Mouse (Mus musculus): Measurements from ENCODE around the gene Bmp8b.
"Not testable (repeated sequence)": the region's sequence is repeated elsewhere in the genome, so short reads cannot be mapped to it uniquely, and the experiment has no call there.

Gene Bmp8b

GRCm38 (mm10) chr4:123104651-123105450, at the start of gene Bmp8b:
Gene Bmp8b, plus strand, starts transcription at chr4:123105165.
- DNase-seq, result peak; percentile 50 to 54

DNA sequence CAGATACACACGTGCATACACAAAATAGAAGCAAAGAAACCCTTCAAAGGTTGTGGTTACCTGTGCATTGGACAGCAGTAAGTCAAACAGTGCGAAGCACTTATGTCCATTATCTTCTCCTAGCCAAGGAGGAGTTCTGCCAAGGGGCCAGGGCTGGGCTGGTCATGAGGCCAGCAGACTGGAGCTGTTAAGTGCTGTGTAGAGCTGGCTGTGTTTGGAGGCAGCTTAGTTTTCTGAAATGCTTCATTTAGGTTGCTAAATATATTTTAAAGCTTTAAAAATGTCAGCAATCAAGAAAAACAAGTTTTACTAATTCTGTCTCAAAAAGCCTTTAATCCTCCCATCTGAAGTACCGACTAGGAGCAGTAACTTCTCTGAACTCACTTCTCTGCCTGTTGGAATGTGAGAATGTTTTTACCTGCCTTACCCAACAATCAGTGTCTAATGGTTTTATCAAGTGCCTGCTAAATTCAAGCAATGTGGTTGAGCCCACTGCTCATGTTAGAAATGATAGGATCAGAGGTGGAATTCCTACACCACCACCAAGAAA, 48.3 kb upstream of the Bmp8b start:
- DNase-seq, result no peak

GRCm38 (mm10) chr4:123057957-123058356, 47.0 kb upstream of the Bmp8b start:
- no peak for DNase-seq

DNA sequence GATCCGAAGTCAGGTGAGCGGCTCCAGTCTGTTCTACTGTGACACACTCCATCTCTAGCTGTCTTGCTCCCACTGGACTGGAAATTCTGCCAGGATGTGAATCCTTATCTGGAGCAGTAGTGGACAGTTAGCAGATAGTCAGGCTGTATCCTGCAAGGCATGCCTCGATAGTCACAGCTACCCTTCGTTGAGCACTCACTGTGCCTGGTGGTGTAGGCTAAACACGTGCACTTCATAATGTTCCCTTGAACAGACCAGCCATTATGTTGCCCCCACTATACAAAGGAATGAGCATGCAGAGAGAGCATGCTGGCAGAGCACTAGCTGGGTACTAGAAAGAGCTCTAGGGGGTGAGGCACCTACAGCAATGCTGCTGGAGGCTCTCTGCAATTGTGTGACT, 43.2 kb upstream of the Bmp8b start:
- DNase-seq, result no peak

DNA sequence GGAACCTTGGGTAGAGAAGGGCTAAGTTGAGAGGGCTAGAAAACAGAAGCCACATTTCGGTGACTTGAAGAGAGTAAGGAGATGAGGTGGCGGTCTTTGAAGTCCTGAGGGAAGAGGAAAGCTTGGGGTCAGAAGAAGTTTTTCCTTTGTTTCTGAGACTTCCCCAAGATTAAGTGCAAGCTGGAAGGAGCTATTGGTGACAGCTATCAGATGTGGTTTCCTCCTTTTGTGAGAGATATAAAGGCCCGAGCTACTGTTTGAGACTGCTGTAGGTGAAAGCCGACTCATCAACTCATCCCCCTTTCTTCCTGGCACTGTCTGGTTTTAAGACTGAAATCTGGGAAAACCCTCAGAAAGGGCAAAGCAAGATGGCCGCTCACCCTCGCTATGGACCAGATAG, 36.3 kb upstream of the Bmp8b start:
- DNase-seq, result no peak

- peak; percentile 69 to 71 for DNase-seq
Observed at GRCm38 (mm10) chr4:123071266-123071966, 33.5 kb upstream of the Bmp8b start.

DNA sequence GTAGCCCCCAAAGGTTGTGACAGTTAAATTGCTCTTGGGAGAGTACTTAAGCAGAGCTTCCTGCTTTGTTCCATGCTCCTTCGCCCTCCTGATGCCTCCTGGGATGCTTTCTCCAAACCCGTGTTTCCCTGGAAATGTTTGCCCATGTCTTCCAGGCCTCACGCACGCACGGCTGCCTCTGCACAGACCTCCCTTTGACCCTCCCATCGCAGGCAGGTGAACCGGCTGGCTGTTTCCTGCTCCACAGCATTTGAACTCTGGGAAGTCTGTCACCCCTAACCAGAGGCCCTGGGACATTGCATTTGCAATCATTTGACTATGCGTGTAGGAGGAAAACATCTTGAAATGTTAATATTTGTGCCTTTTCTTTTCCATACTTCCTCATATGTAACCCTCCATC, 28.0 kb upstream of the Bmp8b start:
- no peak for DNase-seq

- no peak for DNase-seq
Observed at GRCm38 (mm10) chr4:123078231-123078630, 26.7 kb upstream of the Bmp8b start.

DNA sequence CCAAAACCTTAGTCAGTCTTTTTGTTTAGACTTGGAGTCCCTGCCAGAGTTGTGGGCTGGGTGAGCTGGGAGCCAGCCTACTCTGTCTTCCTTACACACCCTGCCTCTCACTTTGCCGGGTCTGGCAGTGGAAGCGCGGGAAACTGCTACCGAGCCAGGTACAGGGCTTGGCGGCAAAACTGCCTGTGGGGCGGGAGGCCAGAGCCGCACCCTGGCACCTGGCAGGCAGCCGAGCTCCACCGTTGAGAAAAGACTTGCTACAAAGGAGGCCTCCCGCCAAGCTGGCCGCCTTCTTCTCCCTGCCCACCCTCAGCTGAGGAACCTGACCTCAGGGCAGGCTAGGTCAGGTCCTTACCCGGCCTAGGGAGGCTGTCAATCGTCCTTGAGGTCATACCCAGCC, 24.2 kb upstream of the Bmp8b start:
- DNase-seq, result peak; percentile 55 to 57

GRCm38 (mm10) chr4:123082283-123083163, 22.4 kb upstream of the Bmp8b start:
- peak; percentile 79 to 80 for DNase-seq

DNA sequence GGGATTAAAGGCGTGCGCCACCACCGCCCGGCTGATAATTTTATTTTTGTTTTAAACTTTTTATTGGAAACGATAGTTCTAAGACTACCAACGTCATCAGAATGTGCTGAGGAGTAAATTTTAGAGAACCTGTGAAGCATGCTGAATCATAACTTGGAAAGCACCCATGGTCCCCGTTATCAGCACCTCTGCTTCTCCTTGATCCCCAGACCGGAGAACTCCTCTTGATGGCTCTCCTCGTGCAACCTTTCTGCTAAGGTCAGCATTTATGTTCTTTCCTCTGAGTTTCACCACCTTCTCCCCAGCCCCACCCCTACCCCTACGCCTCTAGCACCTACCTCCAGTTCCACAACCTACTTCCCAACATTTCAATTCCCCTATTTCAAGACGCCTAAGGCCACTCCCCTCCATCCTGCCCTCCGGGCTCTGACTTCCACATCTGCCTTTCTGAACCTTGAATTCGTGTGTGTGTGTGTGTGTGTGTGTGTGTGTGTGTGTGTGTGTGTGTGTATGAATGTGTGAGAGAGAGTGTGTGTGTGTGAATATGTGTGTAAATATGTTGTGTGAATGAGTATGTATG, 21.6 kb upstream of the Bmp8b start:
- DNase-seq, result no peak

- DNase-seq, result no peak
Observed at GRCm38 (mm10) chr4:123085290-123085689, 19.7 kb upstream of the Bmp8b start.

GRCm38 (mm10) chr4:123086381-123086780, 18.6 kb upstream of the Bmp8b start:
- no peak for DNase-seq

- DNase-seq, result no peak
Observed at GRCm38 (mm10) chr4:123092621-123093020, 12.3 kb upstream of the Bmp8b start.

DNA sequence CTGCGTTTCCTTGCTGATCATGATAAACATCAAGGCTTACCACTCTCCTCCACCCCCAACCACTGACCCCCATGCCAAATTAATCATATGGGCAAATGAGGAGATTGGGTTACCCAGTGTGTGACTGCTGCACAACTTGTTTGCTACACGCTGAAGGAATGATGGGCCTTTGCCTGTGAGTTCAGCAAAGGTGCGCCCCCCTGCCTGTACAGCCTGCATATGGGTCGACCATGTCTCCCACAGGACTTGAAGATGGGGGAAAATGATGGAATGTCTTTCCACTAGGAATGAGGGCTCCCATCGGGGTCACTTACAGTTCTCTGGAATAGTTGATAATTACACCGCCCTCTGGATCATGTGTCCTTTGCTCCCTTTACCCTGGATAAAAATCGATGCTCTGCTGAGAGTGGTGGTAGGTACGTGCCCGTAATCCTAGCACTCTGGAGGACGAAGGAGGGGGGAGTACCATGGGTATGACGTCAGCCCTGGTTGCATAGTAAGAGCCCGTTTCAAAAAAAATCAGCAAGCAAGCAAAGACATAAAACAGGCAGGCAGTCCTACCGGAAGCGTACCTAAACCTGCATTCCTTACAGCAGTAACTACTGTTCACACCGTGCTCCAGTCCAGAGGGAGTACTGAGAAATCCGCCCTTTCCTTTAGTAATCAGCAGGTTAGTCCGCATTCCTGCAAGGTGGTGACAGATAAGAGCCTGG, 11.7 kb upstream of the Bmp8b start:
- no peak for DNase-seq

DNA sequence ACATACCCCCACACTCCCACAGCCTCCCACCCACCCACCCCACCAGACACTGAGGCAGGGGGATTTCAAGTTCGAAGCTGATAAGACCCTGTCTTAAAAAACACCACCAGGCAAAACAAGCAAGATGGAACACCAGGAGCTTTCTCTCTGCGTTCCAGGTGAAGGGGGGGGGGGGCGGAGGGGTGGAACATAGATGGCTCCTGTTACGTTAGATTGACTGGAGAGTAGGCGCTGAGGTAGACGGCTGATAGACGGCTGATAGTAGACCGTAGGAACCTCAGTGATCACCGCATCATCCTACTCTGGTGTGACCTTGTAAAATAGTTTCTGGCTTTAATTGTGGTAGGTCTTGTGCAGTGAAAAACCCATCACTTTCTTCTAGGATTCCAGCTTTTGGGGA, 11.1 kb upstream of the Bmp8b start:
- DNase-seq, result no peak

DNA sequence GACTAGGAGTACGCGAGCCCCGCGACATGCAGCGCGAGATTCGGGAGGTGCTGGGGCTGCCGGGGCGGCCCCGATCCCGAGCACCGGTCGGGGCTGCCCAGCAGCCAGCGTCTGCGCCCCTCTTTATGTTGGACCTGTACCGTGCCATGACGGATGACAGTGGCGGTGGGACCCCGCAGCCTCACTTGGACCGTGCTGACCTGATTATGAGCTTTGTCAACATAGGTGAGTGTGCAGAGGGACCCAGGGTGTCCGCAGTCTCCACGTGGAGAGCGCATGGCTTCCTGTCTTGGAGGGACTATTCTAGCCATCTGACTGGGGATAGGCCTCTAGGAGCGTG, 456 bp downstream of the Bmp8b start:
- no peak for DNase-seq

GRCm38 (mm10) chr4:123105929-123106328, 964 bp downstream of the Bmp8b start:
- not testable (repeated sequence) for DNase-seq

- no peak for DNase-seq
Observed at GRCm38 (mm10) chr4:123106864-123107263, 1.9 kb downstream of the Bmp8b start.

- DNase-seq, result no peak
Observed at GRCm38 (mm10) chr4:123108056-123108455, 3.1 kb downstream of the Bmp8b start.

DNA sequence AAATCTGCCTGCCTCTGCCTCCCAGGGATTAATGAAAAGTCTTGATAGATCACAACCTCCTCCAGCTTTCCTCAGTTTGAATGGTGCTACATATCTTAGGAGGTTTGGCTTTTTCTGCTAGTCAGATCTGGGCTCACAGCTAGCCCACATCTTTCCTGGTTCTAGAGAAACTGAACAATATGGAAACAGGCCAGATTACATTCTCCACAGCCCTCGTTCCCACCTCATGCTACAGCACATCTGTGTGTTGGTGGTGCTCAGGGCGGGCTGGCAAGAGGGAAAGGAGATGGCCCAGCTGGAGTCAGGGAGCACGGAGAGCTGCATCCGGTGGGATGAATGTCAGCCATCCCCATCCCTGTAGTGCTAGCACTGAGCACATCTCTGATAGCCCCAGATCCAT, 5.8 kb downstream of the Bmp8b start:
- no peak for DNase-seq

Measured in cerebellum, postnatal 10 days (tissue).